Mouse (Mus musculus): ENCODE data around the gene Knstrn. TPM values are rescaled to one million over a fixed set of nuclear protein-coding genes. Genes with fewer than 3 reads are reported as not detected.

Knstrn gene
- 6.4 TPM for polyA plus RNA-seq (2014; fragmentation: Illumina TruSeq; extraction: RNeasy Lipid Tissue Mini Kit (QIAGEN cat#74804); ENCODE audit: low replicate concordance)

DNA sequence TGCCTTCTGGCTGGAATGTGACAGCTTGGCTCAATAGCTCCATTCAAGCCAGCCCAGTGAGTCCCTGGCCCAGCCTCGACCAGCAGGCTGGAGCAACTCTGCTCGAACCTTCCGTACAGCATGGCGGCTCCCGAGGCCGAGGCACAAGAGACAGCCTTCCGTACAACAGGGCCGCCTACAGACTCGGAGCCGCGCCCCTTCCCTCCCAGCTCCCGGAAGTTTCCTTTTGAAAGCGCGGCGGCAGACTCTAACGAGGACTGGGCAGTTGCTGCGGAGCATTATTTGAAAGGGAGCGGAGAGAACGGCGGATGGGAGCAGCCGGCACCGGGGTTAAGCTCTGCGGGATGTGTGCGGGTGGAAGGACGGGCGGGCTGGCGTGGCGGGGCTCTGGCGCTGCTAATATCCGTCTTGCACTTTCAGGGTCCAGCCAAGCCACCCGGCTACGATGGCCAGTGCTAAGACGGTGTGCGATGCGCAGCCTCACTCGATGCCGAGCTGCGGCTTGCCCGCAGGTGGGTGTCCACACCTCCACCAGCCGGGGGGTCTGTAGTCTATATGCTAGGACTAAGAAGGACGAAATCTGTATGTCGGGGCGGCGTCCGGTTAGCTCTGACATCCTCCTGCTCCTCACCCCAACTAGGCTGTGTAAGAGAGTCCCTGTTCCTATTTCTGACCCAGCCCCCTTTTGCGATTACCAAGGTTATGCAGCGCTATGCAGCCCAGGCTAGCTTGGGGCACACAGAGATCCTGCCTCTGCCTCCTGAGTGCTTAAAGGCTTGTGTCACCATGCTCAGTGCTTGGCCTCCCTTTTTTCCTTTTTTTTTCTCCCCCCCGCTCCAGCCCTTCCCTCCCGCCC, at the start of gene Knstrn:
Gene Knstrn, plus strand, starts transcription at position 23 of the 856 bp plus-strand sequence.

DNA sequence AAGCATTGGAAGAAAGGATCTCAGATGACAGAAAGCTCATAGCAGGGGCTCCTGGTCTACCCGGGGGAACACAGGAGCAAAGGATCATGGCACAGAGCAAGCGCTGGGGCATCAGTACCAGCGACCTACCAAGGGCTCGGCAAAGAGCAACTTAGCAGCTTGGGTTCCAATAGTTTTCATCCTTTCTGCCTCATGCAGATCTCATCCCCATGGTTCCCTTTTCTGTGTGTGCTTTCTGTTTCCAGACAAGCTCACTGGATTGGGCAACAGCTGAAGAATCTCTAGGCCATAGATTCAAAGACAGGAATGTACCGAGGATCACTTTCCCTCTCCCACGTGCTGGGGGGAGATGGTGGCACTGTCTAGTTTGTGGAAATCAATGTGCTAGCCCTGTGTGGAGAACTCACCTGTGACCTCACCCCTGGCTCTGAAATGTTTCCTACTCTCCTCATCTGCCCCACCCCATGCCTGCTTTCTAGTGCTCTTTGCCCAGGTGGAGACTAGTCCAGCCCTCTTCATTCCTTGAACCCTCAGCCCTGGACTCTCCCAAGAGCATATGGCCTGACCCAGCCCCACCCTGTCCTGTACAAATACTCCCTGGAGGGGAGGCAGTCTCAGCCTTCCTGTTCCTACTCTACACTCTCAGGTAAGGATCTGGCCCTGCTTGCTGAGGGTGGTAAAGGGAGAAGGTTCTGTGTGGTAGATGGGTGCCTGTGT, 41.5 kb upstream of the Knstrn start, which contains the start of gene Phgr1:
Gene Phgr1, plus strand, starts transcription at position 612 of the 717 bp plus-strand sequence.

DNA sequence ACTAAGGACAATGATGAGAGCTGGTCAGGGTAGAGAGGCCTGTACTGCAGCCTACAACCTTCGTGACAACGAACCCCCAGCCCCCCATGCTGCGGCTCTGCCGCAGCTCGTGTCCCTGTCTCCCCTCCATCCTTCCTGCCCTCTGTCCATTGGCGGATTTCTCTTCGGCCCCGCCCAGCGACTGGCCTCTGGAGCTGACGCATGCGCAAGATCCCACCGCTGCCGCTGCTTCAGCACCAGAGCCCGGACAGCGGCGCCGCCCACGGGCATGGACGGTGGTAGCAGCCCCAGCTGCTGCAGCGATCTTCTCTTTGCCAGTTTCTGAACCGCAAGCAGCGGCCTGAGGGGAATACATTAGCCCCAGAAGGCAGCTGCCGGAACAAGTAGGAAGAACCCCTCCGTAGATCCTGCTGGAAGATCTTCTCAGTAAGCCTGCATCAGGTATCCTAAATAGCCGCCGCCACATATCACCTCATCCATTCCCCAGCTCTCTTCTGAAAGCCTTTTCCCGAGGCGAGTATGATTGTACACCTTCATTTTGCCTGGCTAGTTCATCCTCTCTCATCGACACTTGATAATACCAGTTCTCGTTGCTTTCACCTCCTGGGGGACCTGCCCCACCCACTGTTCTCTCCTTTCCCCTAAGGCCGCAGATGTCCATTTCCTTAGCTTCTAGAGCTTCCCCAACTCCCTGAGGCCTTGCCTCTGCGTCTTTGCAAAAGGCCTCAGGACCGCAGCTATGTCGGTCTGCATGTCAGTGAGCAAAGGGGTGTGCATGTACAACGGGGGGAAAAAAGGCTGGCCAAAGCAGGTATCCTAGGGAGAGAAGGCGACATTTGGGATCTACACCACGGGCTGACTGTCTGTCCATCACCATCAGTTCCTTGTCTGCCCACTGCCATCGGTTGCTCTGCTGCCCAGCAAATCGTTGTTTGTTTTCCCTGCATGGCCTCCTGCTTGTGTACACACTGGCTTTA, 34.0 kb upstream of the Knstrn start, which contains the start of gene Disp2:
Gene Disp2, plus strand, starts transcription at position 216 of the 977 bp plus-strand sequence.

DNA sequence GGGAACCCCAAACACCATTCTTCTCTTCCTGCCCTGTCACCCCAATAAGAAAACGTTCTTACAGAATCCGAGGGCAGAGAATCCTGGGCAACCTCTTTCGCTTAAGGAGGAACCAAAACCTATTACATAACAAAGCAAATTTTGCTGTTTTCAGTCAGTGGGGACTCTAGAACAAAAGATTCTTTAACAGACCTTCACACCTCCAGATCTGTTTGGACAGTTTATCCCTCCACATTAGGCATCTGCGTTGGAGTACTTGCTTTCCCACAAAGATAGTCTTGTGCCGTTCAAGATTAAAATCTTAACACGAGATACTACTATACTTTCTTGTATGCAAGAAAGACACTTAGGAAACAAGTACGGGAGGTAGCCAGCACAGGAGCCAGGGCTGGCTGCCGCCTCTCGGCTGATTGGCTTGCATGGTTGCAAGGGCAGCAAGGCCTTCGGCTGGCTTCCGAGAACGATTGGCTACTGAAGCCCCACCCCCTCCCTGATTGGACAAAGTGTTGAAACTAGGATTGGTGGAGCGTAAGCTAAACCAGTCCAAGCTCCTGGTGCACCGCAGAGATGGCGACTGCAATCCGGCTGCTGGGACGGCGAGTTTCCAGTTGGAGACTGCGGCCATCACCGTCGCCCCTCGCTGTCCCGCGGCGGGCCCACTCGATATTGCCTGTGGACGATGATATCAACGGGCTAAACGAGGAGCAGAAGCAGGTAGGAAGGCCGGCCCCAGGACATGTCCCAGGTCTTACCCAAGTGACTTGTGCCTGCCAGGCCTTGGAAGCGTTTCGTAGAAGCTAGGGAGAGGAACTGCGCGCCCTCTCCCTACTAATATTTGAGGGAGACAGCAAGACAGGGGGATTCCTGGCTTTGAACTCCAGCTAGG, 47.9 kb downstream of the Knstrn start, which contains the start of gene Ivd:
Gene Ivd, plus strand, starts transcription at position 501 of the 886 bp plus-strand sequence.

DNA sequence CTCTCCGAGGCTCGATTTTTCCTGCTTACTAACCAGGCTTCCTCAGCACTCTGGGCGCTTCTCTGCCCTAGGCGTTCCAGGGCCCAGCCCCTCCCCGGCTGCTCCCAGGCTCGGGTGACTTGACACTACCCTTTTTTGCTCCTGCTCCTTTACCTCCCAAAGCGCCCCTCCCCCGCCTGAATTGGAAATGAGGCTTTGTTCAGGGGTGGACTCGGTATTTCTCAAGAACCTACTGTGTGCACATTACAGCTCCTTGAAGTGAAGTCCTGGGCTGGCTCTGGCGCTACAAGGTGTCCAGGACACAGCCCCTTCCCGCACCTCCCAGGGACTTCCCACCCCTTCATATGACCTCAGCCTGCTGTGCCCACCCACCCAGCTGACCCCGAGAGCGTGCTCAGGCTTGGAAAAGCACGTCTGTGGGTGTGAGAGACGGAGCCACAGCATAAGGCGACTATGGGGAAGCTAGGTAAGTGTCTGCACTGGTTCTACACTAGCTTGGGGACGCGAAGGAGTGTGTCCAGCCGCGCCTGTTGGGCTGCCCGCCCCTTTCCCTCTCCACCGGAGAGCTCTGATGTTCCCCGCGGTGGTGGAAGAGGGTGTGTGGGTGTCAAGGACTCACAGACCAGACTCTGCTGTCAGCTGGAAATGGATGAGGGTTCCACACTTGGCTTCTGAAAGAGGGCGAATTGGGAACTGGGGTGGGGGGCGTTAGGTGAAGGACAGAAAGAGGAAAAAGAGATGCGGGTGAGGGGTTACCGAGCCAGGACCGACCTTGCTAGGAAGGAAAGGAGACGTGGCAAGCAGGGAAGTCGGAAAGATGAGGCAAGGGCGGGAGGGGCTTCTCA, 86.4 kb downstream of the Knstrn start, which contains the start of gene Bahd1:
Gene Bahd1, plus strand, starts transcription at position 397 of the 845 bp plus-strand sequence.

Other genes starting within 250 kb of the Knstrn start
- 11.1 TPM for gene Bub1b, start 215.8 kb upstream of the Knstrn start, polyA plus RNA-seq (2014; fragmentation: Illumina TruSeq; extraction: RNeasy Lipid Tissue Mini Kit (QIAGEN cat#74804); ENCODE audit: low replicate concordance)
- gene Pak6, start 150.7 kb upstream of the Knstrn start, polyA plus RNA-seq (2014; fragmentation: Illumina TruSeq; extraction: RNeasy Lipid Tissue Mini Kit (QIAGEN cat#74804); ENCODE audit: low replicate concordance) = 0.22 TPM
- gene Ankrd63, start 110.0 kb upstream of the Knstrn start, polyA plus RNA-seq (2014; fragmentation: Illumina TruSeq; extraction: RNeasy Lipid Tissue Mini Kit (QIAGEN cat#74804); ENCODE audit: low replicate concordance) = 0.37 TPM
- 1.2 TPM for gene Plcb2, start 85.6 kb upstream of the Knstrn start, polyA plus RNA-seq (2014; fragmentation: Illumina TruSeq; extraction: RNeasy Lipid Tissue Mini Kit (QIAGEN cat#74804); ENCODE audit: low replicate concordance)
- gene Inafm2, start 68.2 kb upstream of the Knstrn start, polyA plus RNA-seq (2014; fragmentation: Illumina TruSeq; extraction: RNeasy Lipid Tissue Mini Kit (QIAGEN cat#74804); ENCODE audit: low replicate concordance) = 11.9 TPM
- 0.89 TPM for gene Ccdc9b, start 51.3 kb upstream of the Knstrn start, polyA plus RNA-seq (2014; fragmentation: Illumina TruSeq; extraction: RNeasy Lipid Tissue Mini Kit (QIAGEN cat#74804); ENCODE audit: low replicate concordance)
- gene Phgr1, start 41.2 kb upstream of the Knstrn start, polyA plus RNA-seq (2014; fragmentation: Illumina TruSeq; extraction: RNeasy Lipid Tissue Mini Kit (QIAGEN cat#74804); ENCODE audit: low replicate concordance) = 16.7 TPM
- gene Disp2, start 34.3 kb upstream of the Knstrn start, polyA plus RNA-seq (2014; fragmentation: Illumina TruSeq; extraction: RNeasy Lipid Tissue Mini Kit (QIAGEN cat#74804); ENCODE audit: low replicate concordance) = 0.67 TPM
- gene Ivd, start 48.0 kb downstream of the Knstrn start, polyA plus RNA-seq (2014; fragmentation: Illumina TruSeq; extraction: RNeasy Lipid Tissue Mini Kit (QIAGEN cat#74804); ENCODE audit: low replicate concordance) = 8.3 TPM
- gene Bahd1, start 86.4 kb downstream of the Knstrn start, polyA plus RNA-seq (2014; fragmentation: Illumina TruSeq; extraction: RNeasy Lipid Tissue Mini Kit (QIAGEN cat#74804); ENCODE audit: low replicate concordance) = 2.5 TPM
- gene Chst14, start 112.5 kb downstream of the Knstrn start, polyA plus RNA-seq (2014; fragmentation: Illumina TruSeq; extraction: RNeasy Lipid Tissue Mini Kit (QIAGEN cat#74804); ENCODE audit: low replicate concordance) = 0.59 TPM
- gene Ccdc32, start 215.4 kb downstream of the Knstrn start, polyA plus RNA-seq (2014; fragmentation: Illumina TruSeq; extraction: RNeasy Lipid Tissue Mini Kit (QIAGEN cat#74804); ENCODE audit: low replicate concordance) = 22.2 TPM
- gene Rpusd2, start 220.8 kb downstream of the Knstrn start, polyA plus RNA-seq (2014; fragmentation: Illumina TruSeq; extraction: RNeasy Lipid Tissue Mini Kit (QIAGEN cat#74804); ENCODE audit: low replicate concordance) = 1.7 TPM
- gene Knl1, start 233.1 kb downstream of the Knstrn start, polyA plus RNA-seq (2014; fragmentation: Illumina TruSeq; extraction: RNeasy Lipid Tissue Mini Kit (QIAGEN cat#74804); ENCODE audit: low replicate concordance) = 14.3 TPM

All from small intestine, adult 10 weeks (tissue).